Mouse (Mus musculus) embryo, embryonic 11.5 days (tissue): ENCODE results near the gene Nudt1.

ENCODE experiments used
- DNase-seq: peaks from one replicate; pipeline ENCODE4 v3.0.0-alpha.2; 2012; ENCODE audit warnings: low read depth, low spot score

Gene Nudt1

DNA sequence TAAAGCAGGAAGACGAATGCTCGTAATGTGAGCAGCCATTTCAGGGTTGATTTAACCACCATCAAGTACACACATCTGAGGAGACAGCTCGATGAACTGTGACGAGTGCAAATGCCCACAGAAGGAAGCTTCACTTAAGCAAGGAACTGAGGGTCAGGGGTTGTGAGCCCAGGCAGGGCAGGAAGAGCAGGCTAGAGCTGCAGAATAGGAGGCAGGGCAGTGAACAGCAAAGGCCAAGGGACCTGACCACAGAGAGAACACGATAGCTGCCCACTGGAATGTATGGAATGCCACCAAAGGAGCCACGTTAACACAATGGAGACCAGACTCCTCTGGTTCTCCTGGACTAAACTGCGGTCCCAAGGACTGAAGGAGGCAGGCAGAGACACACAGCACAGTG is 62.1 kb downstream of the Nudt1 start:
- DNase-seq = no peak

DNA sequence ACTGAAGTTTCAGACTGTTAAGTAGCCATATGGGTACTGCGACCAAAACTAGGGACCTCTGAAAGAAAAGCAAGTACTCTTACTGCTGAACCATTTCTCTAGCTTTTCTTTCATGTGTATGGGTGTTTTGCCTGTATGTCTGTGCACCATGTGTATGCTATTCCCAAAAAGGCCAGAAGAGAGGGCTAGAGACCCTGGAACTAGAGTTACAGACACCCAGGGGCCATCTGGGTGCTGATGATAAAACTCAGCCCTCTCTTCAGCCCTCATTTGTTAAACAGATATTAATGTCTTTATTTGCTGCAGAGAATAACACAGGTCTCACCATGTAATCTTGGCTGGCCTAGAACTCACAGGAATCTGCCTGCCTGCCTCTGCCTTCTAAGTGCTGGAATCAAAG is 63.0 kb downstream of the Nudt1 start:
- DNase-seq = no peak

DNA sequence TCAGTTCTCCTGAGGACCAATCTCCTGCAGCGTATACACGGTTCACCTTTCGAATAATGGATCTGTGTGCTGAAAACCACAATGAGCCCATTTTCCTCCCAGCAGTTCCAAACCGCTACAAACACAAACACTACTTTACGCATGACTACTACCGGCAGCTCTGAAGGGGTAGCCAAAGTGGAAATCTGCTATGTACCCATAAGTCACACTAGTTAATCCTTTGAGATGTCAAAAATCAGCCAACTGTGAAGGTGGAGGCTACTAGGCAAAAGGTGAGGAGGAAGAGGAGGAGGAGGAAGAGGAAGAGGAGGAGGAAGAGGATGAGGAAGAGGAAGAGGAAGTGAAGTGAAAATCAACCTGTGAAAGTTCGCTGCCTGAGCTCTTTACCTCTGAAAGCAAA is 65.8 kb downstream of the Nudt1 start:
- no peak for DNase-seq
